Mouse (Mus musculus) hindbrain, embryonic 12.5 days (tissue): ENCODE results near the gene Atp1b3. TPM values are rescaled to one million over a fixed set of nuclear protein-coding genes. Genes with fewer than 3 reads are reported as not detected.
"Not testable (repeated sequence)": the region's sequence is repeated elsewhere in the genome, so short reads cannot be mapped to it uniquely, and the experiment has no call there.

Source experiments
- ATAC-seq: fragments of 200-750 bp; cut with Nextera tagmentation; 2 replicates; pipeline ENCODE4 v1.8.0; 2017; ENCODE audit warnings: moderate TSS enrichment; ENCODE audit not compliant: low FRiP score
- H3K27ac ChIP-seq: fragments of 300-500 bp; sonication (generic); 2 replicates; pipeline ENCODE4 v1.5.1; 2016; ENCODE audit warnings: mild to moderate bottlenecking
- H3K27me3 ChIP-seq: fragments of 300-500 bp; sonication (generic); 2 replicates; pipeline ENCODE4 v1.6.1; 2016; ENCODE audit warnings: mild to moderate bottlenecking
- H3K36me3 ChIP-seq: fragments of 300-500 bp; sonication (generic); 2 replicates; pipeline ENCODE4 v1.6.1; 2016; ENCODE audit warnings: mild to moderate bottlenecking
- H3K4me1 ChIP-seq: fragments of 300-500 bp; sonication (generic); 2 replicates; pipeline ENCODE4 v1.6.1; 2016
- H3K4me2 ChIP-seq: fragments of 300-500 bp; sonication (generic); replicated peaks from 2 replicates; pipeline ENCODE4 v1.6.1; 2016; ENCODE audit warnings: mild to moderate bottlenecking
- H3K4me3 ChIP-seq: fragments of 300-500 bp; sonication (generic); 2 replicates; pipeline ENCODE4 v1.5.1; 2016; ENCODE audit warnings: mild to moderate bottlenecking
- H3K9ac ChIP-seq: fragments of 300-500 bp; sonication (generic); 2 replicates; pipeline ENCODE4 v1.6.1; 2016; ENCODE audit warnings: mild to moderate bottlenecking, moderate library complexity
- H3K9me3 ChIP-seq: fragments of 300-500 bp; sonication (generic); replicated peaks from 2 replicates; pipeline ENCODE4 v1.6.1; 2016; ENCODE audit warnings: mild to moderate bottlenecking
- WGBS: fragments of 180-500 bp; shearing (Covaris S2); methylation state at CpG from one replicate; pipeline ENCODE4 v1.1.7; 2016; 5-methylcytosine and 5-hydroxymethylcytosine counted together
- polyA plus RNA-seq: library from polyadenylated mRNA; unstranded; fragments of >200 nt; fragmentation: Nextera tagmentation; extraction: Ambion mirVana; gene quantifications from 2 replicates; pipeline ENCODE4 v1.2.1, GENCODE M21; 2016

Gene Atp1b3
- polyA plus RNA-seq, 1 experiment from 2014 or later: 166 TPM

DNA sequence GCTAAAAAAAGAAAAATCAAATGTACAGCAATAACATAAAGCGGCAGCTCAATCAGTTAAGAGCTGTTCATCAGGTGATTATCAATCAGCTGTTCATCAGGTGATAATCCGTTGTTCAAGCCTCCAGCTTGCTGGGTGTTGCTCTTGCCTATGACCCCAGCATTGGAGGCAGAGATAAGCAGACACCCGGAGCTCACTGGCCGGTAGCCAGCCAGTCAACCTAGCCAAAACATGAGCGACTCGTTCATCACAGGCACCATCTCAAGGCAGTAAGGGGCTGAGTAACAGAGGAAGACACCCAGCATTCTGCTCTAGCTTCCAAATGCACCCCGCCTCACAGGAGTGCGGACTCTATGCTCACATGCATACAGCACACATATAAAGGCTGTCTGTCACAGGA lies 10.4 kb downstream of the Atp1b3 start:
- Histone ChIP-seq H3K9ac (no peak overlapping the region), H3K27me3 (no peaks in the 10 kb centered on the region), H3K27ac (no peak overlapping the region), H3K4me3 (no peak overlapping the region), H3K4me2 (no peak overlapping the region), H3K4me1 (no peaks in the 10 kb centered on the region; the same call in 1 of the 2 replicates), H3K36me3 (no peaks in the 10 kb centered on the region), H3K9me3 (no peaks in the 10 kb centered on the region)
- 80% methylated on average over 8 of the region's 8 CpGs for WGBS
- no peak for ATAC-seq

DNA sequence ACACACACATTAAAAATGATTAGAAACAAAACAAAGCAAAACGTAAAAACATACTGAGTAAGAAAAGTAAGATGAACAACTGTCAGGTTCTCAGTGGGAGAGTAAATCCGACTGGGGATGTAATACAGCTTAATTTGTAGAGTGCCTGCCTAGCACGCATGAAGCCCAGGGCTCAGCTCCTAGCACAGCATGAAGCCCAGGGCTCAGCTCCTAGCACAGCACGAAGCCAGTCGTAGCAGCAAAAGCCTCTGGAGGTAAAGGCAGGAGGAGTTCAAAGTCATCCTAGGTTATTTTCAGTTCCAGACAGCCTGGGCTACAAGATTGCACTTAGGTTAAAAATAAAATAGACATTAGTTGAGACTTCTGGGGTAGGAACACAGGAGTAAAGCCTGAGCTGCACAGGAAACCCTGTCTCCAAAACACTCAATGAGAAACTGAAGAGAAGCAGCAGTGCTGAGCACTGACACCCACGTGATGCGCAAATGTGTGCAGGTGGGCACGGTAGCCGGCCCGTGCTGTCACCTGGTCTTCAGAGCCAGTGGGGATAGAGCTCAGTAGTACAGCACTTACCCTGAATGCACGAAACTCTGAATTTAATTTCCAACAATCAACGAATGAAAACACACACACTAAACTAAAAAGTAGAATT lies 11.0 kb downstream of the Atp1b3 start:
- no peak overlapping the region for H3K4me3 ChIP-seq
- H3K4me1 ChIP-seq: no peaks in the 10 kb centered on the region; the same call in 1 of the 2 replicates
- no peaks in the 10 kb centered on the region for H3K9me3 ChIP-seq
- no peak for ATAC-seq
- WGBS: 84% methylated on average over 12 of the region's 12 CpGs
- H3K36me3 ChIP-seq: no peaks in the 10 kb centered on the region
- H3K9ac ChIP-seq: no peak overlapping the region
- no peak overlapping the region for H3K27ac ChIP-seq
- no peaks in the 10 kb centered on the region for H3K27me3 ChIP-seq
- no peak overlapping the region for H3K4me2 ChIP-seq

DNA sequence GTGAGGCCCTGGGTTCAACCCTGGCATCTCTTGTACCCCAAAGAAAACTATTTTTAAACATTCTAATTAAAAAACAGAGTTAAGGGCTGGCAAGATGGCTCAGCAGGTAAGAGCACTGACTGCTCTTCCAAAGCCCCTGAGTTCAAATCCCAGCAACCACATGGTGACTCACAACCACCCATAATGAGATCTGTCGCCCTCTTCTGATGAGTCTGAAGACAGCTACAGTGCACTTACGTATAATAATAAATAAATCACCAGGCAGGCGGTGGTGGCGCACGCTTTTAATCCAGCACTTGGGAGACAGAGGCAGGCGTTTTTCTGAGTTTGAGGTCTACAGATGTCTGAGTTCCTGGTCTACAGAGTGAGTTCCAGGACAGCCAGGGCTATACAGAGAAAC lies 12.5 kb downstream of the Atp1b3 start:
- not testable (repeated sequence) for H3K36me3 ChIP-seq, H3K9ac ChIP-seq, H3K27me3 ChIP-seq, ATAC-seq, H3K4me3 ChIP-seq, H3K4me1 ChIP-seq, H3K4me2 ChIP-seq, H3K9me3 ChIP-seq, H3K27ac ChIP-seq
- WGBS: 93% methylated on average over 6 of the region's 6 CpGs

DNA sequence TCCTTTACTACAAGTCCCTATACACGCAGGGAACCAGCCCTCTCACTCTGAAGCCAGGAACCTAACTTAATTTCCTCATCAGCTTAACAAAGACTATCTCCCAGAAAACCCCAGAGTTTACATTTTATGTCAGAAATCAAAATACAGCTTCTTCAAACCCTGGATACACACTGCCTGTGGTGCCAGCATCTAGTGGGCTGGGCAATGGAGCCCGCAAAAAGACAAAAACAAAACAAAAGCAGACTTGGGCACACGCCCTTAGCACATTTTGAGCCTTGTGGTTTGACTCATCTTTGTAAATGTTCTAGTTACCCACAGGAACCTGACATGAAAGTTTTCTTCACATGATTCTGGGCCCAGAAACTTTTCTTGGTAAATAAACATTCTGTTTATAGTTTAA lies 13.8 kb downstream of the Atp1b3 start:
- no peak for ATAC-seq
- H3K27ac ChIP-seq: no peak overlapping the region
- 71% methylated on average over 3 of the region's 3 CpGs for WGBS
- H3K9ac ChIP-seq: no peak overlapping the region
- H3K36me3 ChIP-seq: no peaks in the 10 kb centered on the region
- no peak overlapping the region for H3K4me3 ChIP-seq
- no peaks in the 10 kb centered on the region for H3K9me3 ChIP-seq
- H3K4me2 ChIP-seq: no peak overlapping the region
- H3K27me3 ChIP-seq: no peaks in the 10 kb centered on the region
- H3K4me1 ChIP-seq: no peaks in the 10 kb centered on the region; the same call in 1 of the 2 replicates

DNA sequence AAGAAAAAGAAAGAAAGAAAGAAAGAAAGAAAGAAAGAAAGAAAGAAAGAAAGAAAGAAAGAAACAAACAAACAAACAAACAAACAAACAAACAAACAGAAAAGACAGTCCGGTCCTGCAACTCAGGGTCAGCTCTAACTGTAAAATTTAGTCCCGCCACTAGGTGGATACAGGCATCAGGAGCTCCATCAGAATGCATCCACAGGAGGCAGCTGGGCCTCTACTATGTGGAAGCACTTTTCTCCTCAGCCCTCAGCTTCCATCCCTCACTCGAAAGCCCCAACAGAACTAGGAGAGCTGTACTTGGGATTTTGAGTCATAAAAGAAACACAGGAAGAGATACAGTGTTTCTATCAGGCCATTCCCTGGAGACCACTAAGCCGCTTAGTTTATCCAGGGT lies 14.2 kb downstream of the Atp1b3 start:
- WGBS: 50% methylated on average over 4 of the region's 4 CpGs
- H3K4me3 ChIP-seq: no peak overlapping the region
- no peaks in the 10 kb centered on the region for H3K9me3 ChIP-seq
- no peaks in the 10 kb centered on the region; the same call in 1 of the 2 replicates for H3K4me1 ChIP-seq
- no peak for ATAC-seq
- no peaks in the 10 kb centered on the region for H3K27me3 ChIP-seq
- H3K4me2 ChIP-seq: no peak overlapping the region
- no peak overlapping the region for H3K27ac ChIP-seq
- H3K36me3 ChIP-seq: 0 out of 2 replicates have a peak, but pooled peaks cover under 1% of the 10 kb centered on the region
- no peak overlapping the region for H3K9ac ChIP-seq

- Histone ChIP-seq H3K36me3 (0 out of 2 replicates have a peak, but pooled peaks cover 6% of the 10 kb centered on the region), H3K4me1 (no peaks in the 10 kb centered on the region; the same call in 1 of the 2 replicates), H3K9ac (no peak overlapping the region), H3K27ac (no peak overlapping the region), H3K4me2 (no peak overlapping the region), H3K4me3 (no peak overlapping the region), H3K9me3 (no peaks in the 10 kb centered on the region), H3K27me3 (no peaks in the 10 kb centered on the region)
- ATAC-seq: no peak
- WGBS: 79% methylated on average over 5 of the region's 5 CpGs
Measured at GRCm38 (mm10) chr9:96348885-96349284, 15.4 kb downstream of the Atp1b3 start.

DNA sequence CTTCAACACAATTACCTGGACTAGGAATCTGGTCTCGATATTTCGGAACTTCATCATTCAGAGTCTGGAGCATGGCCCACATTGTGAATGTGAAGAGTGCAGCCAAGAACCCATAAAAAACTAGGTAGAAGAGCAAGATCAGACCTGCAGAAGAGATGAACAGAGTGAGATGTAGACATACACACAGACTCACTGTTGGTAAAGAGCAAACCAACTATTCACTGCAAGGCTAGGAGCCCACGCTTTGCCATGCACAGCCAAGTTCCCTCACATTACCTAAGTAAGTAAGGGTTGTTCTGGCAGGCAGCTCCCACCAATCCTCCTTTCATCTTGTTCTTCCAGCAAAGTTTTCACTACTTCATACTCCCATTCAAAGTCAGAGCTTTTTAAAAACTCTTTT lies 18.5 kb downstream of the Atp1b3 start:
- no peaks in the 10 kb centered on the region for H3K27me3 ChIP-seq

GRCm38 (mm10) chr9:96331146-96331545 lies 33.1 kb downstream of the Atp1b3 start:
- H3K36me3 ChIP-seq: peaks cover 40% of the 10 kb centered on the region
- 94% methylated on average over 5 of the region's 5 CpGs for WGBS
- no peaks in the 10 kb centered on the region for H3K27me3 ChIP-seq
- H3K9ac ChIP-seq: no peak overlapping the region
- no peak overlapping the region for H3K27ac ChIP-seq
- ATAC-seq: no peak
- H3K4me2 ChIP-seq: no peak overlapping the region
- H3K9me3 ChIP-seq: no peaks in the 10 kb centered on the region
- H3K4me3 ChIP-seq: no peak overlapping the region
- H3K4me1 ChIP-seq: no peaks in the 10 kb centered on the region

More for the DNA sequence above, 18.5 kb downstream of the Atp1b3 start:
- Histone ChIP-seq H3K4me3 (no peak overlapping the region), H3K9ac (no peak overlapping the region), H3K4me1 (no peaks in the 10 kb centered on the region; the same call in 1 of the 2 replicates), H3K36me3 (peaks cover 18% of the 10 kb centered on the region; the same call in 1 of the 2 replicates), H3K9me3 (no peaks in the 10 kb centered on the region), H3K4me2 (no peak overlapping the region), H3K27ac (no peak overlapping the region)
- no peak for ATAC-seq
- 94% methylated on average over 3 of the region's 3 CpGs for WGBS

DNA sequence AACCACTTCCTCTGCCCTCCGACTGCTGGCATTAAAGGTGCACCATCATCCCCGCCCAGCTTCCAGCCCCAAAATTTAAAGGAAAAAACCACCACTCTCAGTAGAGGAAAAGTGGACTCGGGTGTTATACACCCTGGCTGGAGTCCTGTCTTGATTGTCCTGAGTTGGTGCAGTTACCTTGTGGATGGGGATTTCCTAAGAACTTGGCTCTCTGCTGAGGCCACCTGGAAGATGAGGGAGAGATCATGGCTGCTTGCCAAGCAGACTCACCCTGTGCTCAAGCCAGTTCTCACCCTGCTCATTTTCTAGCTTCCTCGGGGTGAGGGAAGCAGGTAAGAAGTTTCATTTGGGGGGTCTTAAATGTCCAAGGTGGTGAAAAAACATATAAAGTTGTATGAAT lies 36.0 kb downstream of the Atp1b3 start:
- Histone ChIP-seq H3K4me1 (peaks cover 7% of the 10 kb centered on the region; the same call in 1 of the 2 replicates), H3K9me3 (no peaks in the 10 kb centered on the region), H3K4me3 (no peak overlapping the region), H3K4me2 (no peak overlapping the region), H3K9ac (no peak overlapping the region), H3K27me3 (no peaks in the 10 kb centered on the region), H3K27ac (no peak overlapping the region), H3K36me3 (peaks cover 25% of the 10 kb centered on the region)
- WGBS: 92% methylated on average over 4 of the region's 4 CpGs
- no peak for ATAC-seq

DNA sequence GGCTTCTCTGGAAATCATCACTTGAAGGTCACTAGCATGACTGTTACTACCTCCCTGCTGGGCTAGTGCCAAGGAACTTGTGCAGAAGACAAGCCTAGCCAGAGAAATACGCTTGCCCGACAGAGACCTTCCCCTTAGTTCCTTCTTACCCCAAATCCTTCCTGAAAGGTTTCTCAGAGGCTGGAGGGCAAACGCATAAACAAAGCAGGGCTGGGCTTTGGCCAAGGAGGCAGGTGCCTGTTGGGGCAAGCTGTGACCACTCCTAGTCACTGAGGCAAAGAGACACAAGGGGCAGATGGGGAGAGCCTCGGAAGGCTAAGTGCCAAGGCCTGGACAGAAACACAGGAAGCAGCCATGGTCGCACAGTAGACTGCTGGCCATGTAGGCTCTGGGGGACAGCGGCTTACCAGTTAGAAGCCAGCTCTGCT lies 37.7 kb downstream of the Atp1b3 start:
- 81% methylated on average over 6 of the region's 6 CpGs for WGBS
- ATAC-seq: no peak

DNA sequence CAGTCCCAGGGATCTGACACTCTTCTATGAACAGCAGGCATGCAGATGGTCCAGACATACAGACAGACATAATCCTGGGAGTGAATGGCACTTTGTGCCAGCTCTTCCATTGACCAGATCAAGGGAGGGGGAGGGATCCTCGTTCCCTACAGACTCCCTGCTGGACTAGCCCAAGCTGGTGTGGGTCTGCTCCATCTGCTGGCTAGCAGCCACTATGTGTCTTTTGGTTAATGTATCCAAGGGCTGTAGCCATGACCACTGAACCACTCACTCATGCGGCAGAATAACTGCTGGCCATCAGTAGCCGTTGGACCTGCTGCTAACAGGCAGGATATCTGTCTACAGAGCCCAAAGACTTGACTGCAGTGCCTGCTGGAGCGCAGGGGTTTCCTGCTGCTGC lies 39.7 kb downstream of the Atp1b3 start:
- Histone ChIP-seq H3K27me3 (no peaks in the 10 kb centered on the region), H3K27ac (peak overlapping the region; percentile 35; the same call in 1 of the 2 replicates), H3K9me3 (no peaks in the 10 kb centered on the region), H3K36me3 (peaks cover 24% of the 10 kb centered on the region), H3K4me2 (no peak overlapping the region), H3K4me1 (peaks cover 7% of the 10 kb centered on the region; the same call in 1 of the 2 replicates), H3K9ac (no peak overlapping the region), H3K4me3 (no peak overlapping the region)
- peak; percentile 65 for ATAC-seq
- 60% methylated on average over 4 of the region's 4 CpGs for WGBS

More for the DNA sequence above, 37.7 kb downstream of the Atp1b3 start:
- H3K9ac ChIP-seq: no peak overlapping the region
- H3K4me2 ChIP-seq: no peak overlapping the region
- H3K4me1 ChIP-seq: peaks cover 7% of the 10 kb centered on the region; the same call in 1 of the 2 replicates
- H3K4me3 ChIP-seq: no peak overlapping the region
- H3K27ac ChIP-seq: no peak overlapping the region; the same call in 1 of the 2 replicates
- H3K27me3 ChIP-seq: no peaks in the 10 kb centered on the region
- no peaks in the 10 kb centered on the region for H3K9me3 ChIP-seq
- H3K36me3 ChIP-seq: peaks cover 21% of the 10 kb centered on the region

DNA sequence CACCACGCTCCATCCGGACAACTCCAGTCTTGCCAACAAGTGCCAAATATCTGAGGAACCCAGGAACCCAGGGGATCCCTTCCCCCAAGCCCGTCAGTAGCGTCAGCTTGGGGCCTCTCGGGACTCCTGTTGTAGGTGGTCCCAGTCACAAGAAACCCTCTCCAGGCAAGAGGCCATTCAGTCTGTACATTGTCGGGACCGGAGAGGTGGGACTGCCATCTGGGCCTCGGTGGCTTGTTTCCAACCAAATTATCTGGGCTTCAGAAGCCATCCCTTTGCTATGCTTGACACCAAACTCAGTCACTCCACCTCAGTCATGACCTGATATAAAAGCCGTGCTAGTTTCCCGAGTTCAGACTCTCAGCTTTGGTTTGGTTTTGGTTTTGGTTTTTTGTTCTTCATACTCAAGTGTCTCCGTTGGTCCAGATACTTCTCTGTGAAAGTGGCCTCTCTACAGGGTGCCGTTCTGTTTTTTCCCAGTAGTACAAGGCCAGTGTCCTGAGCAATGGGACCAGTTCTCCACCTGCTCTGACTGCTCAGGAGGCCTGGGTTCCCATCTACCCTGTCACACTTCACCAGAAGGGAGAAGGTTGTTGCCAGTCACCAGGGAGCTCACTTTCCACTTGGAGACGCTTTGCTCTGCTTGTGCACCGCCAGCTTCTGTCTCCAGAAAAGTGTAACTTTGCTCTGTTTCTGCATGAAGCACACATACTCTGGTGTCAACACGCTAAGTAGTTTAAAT lies 41.7 kb downstream of the Atp1b3 start:
- no peak overlapping the region for H3K9ac ChIP-seq
- no peak overlapping the region for H3K4me3 ChIP-seq
- H3K27ac ChIP-seq: no peak overlapping the region
- H3K4me1 ChIP-seq: peaks cover 7% of the 10 kb centered on the region; the same call in 1 of the 2 replicates
- H3K9me3 ChIP-seq: no peaks in the 10 kb centered on the region
- H3K4me2 ChIP-seq: no peak overlapping the region
- peaks cover 33% of the 10 kb centered on the region for H3K36me3 ChIP-seq
- no peak for ATAC-seq
- H3K27me3 ChIP-seq: no peaks in the 10 kb centered on the region
- 88% methylated on average over 15 of the region's 15 CpGs for WGBS
